ENCODE assay signal across 22 mouse cellular contexts in genomic region chr7:24187611-24188010, GRCm38 (mm10). TPM values are rescaled to one million over a fixed set of nuclear protein-coding genes. Genes with fewer than 3 reads are reported as not detected.
A peak's percentile ranks its signal among the peaks of the same experiment; 100 is the strongest.
DNase-seq lines count a peak whose midpoint lies in the region; ATAC-seq lines count a peak whose summit lies in the region.
"Had no signal": no experiment of that assay in that cellular context is flagged by ENCODE, and none has a peak within 500 bp of the region (broad histone marks: within the 10 kb centered on the region; RNA-seq: fewer than 3 reads in every experiment).

No protein-coding gene starts in this region.

- peak overlapping the region; percentile 79 for H3K4me3 ChIP-seq in megakaryocyte, embryonic 14.5 days (replicated peaks)
- H3K4me3 ChIP-seq: embryonic facial prominence, embryonic 10.5 days; embryonic facial prominence, embryonic 12.5 days; forebrain, embryonic 13.5 days; forebrain, embryonic 15.5 days had no signal

- H3K4me1 ChIP-seq in megakaryocyte, embryonic 14.5 days = peaks cover 65% of the 10 kb centered on the region
- H3K4me1 ChIP-seq: embryonic facial prominence, embryonic 10.5 days; embryonic facial prominence, embryonic 12.5 days; forebrain, embryonic 13.5 days; forebrain, embryonic 15.5 days had no signal

- peaks cover 16% of the 10 kb centered on the region for H3K9me3 ChIP-seq in megakaryocyte, embryonic 14.5 days
- H3K9me3 ChIP-seq: embryonic facial prominence, embryonic 12.5 days; forebrain, embryonic 13.5 days; forebrain, embryonic 15.5 days had no signal

- peak; percentile 45 for DNase-seq in heart, adult 11 months
- DNase-seq in heart, postnatal 4 days = no peak
- peak; percentile 85 for DNase-seq in 416B (ENCODE audit: low read depth)
- no peak for DNase-seq in embryo, embryonic 11 days
- DNase-seq: adrenal gland, adult 2 months; adrenal gland, postnatal 10 days; adrenal gland, postnatal 25 days; cerebellum, adult 11-12 months; cerebellum, adult 2 months; cerebellum, adult 9-10 months; cerebellum, postnatal 10 days; cerebellum, postnatal 25 days; forebrain, postnatal 0 days had no signal

- no peaks in the 10 kb centered on the region for H3K27me3 ChIP-seq in megakaryocyte, embryonic 14.5 days (replicated peaks)
- H3K27me3 ChIP-seq: embryonic facial prominence, embryonic 12.5 days; forebrain, embryonic 13.5 days; forebrain, embryonic 15.5 days had no signal

- H3K36me3 ChIP-seq in megakaryocyte, embryonic 14.5 days (replicated peaks; ENCODE audit: low read length) = peaks cover 30% of the 10 kb centered on the region
- H3K36me3 ChIP-seq: embryonic facial prominence, embryonic 10.5 days; embryonic facial prominence, embryonic 12.5 days had no signal

- ATAC-seq in megakaryocyte, adult 5-6 weeks (ENCODE audit: poor library complexity, severe bottlenecking) = no peak
- peak; percentile 29; the same call in 1 of the 2 replicates for ATAC-seq in megakaryocyte progenitor cell, adult 5-6 weeks (replicated peaks; ENCODE audit: poor library complexity)
- ATAC-seq: forebrain, embryonic 13.5 days; forebrain, embryonic 15.5 days; forebrain, postnatal 0 days had no signal

RNA-seq across cellular contexts. Expression of gene Zfp114, which starts 12.8 kb away (rescaled TPM):
- under 1 TPM; 0.23 to 0.76 TPM for total RNA-seq in heart, postnatal 4 days (2021)
- not detected in 2 replicates for polyA plus RNA-seq in megakaryocyte, embryonic 14.5 days (2012; ENCODE audit: insufficient read depth, low replicate concordance)
- 0.71 and 0.80 TPM in 2 replicates for total RNA-seq in megakaryocyte, adult 5-6 weeks (2015)
- 0.11 and 0.65 TPM in 2 replicates for total RNA-seq in megakaryocyte, adult 5-6 weeks (2017)
- total RNA-seq in megakaryocyte progenitor cell, adult 5-6 weeks (2015) = 1.9 and 2.2 TPM in 2 replicates
- 2.5 and 3.5 TPM in 2 replicates for total RNA-seq in megakaryocyte progenitor cell, adult 5-6 weeks (2017)
- total RNA-seq: MEL had no signal
- polyA plus RNA-seq: C2C12 had no signal

RNA-seq across cellular contexts. Expression of gene Zfp111, which starts 23.6 kb away (rescaled TPM):
- 10 to 100 TPM in 1 of 2 experiments, 1 to 10 TPM in 1; 8.2 to 10.3 TPM for total RNA-seq in heart, postnatal 4 days (2021)
- 0.41 TPM in 1 of 2 replicates, not detected in the other for polyA plus RNA-seq in megakaryocyte, embryonic 14.5 days (2012; ENCODE audit: insufficient read depth, low replicate concordance)
- 6.0 and 6.8 TPM in 2 replicates for total RNA-seq in megakaryocyte, adult 5-6 weeks (2015)
- total RNA-seq in megakaryocyte, adult 5-6 weeks (2017) = 6.8 and 8.9 TPM in 2 replicates
- total RNA-seq in megakaryocyte progenitor cell, adult 5-6 weeks (2015) = 10.3 and 14.3 TPM in 2 replicates
- total RNA-seq in megakaryocyte progenitor cell, adult 5-6 weeks (2017) = 19.7 and 21.2 TPM in 2 replicates
- total RNA-seq: MEL had no signal

RNA-seq across cellular contexts. Expression of gene Zfp109, which starts 49.7 kb away (rescaled TPM):
- 1 to 10 TPM; 1.1 to 1.2 TPM for total RNA-seq in heart, postnatal 4 days (2021)
- polyA plus RNA-seq in megakaryocyte, embryonic 14.5 days (2012; ENCODE audit: insufficient read depth, low replicate concordance) = 0.27 TPM in 1 of 2 replicates, not detected in the other
- 1.0 and 1.1 TPM in 2 replicates for total RNA-seq in megakaryocyte, adult 5-6 weeks (2015)
- 1.5 and 2.6 TPM in 2 replicates for total RNA-seq in megakaryocyte, adult 5-6 weeks (2017)
- 4.7 and 6.0 TPM in 2 replicates for total RNA-seq in megakaryocyte progenitor cell, adult 5-6 weeks (2015)
- 10.3 and 11.0 TPM in 2 replicates for total RNA-seq in megakaryocyte progenitor cell, adult 5-6 weeks (2017)
- total RNA-seq: MEL had no signal

RNA-seq across cellular contexts. Expression of gene Zfp235, which starts 53.6 kb away (rescaled TPM):
- 1 to 10 TPM; 4.1 to 5.1 TPM for total RNA-seq in heart, postnatal 4 days (2021)
- polyA plus RNA-seq in megakaryocyte, embryonic 14.5 days (2012; ENCODE audit: insufficient read depth, low replicate concordance) = 1.00 and 2.8 TPM in 2 replicates
- total RNA-seq in megakaryocyte, adult 5-6 weeks (2015) = 4.5 and 8.1 TPM in 2 replicates
- total RNA-seq in megakaryocyte, adult 5-6 weeks (2017) = 3.7 and 4.7 TPM in 2 replicates
- total RNA-seq in megakaryocyte progenitor cell, adult 5-6 weeks (2015) = 9.1 and 10.3 TPM in 2 replicates
- 6.4 and 7.9 TPM in 2 replicates for total RNA-seq in megakaryocyte progenitor cell, adult 5-6 weeks (2017)

Comparison
In these comparisons a context has a peak if more than half of its experiments do, and no peak if none do; other contexts are left out.
1. DNase-seq: peak in heart, adult 11 months (single experiment) and 416B (single experiment); none in heart, postnatal 4 days (single experiment) and embryo, embryonic 11 days (single experiment).